ENCODE assay signal across 8 mouse cellular contexts in genomic region chr4:155668689-155669597, GRCm38 (mm10). TPM values are rescaled to one million over a fixed set of nuclear protein-coding genes. Genes with fewer than 3 reads are reported as not detected.
DNase-seq lines count a peak whose midpoint lies in the region; ATAC-seq and TF ChIP-seq lines count a peak whose summit lies in the region.

Mib2 (minus strand) TSS chr4:155669198.

- H3K36me3 ChIP-seq in ES-E14 (ENCODE audit: control insufficient read depth, insufficient read depth, low read length, poor library complexity, severe bottlenecking) = no peaks in the 10 kb centered on the region
- H3K36me3 ChIP-seq in forebrain, embryonic 15.5 days = peaks cover 6% of the 10 kb centered on the region; the same call in 1 of the 2 replicates

- WGBS in forebrain, embryonic 15.5 days = under 1% methylated on average over 73 of the region's 73 CpGs
- WGBS in lung, adult 2 months = under 1% methylated on average over 73 of the region's 73 CpGs

- 0 out of 2 replicates have a peak, but pooled peaks cover 4% of the 10 kb centered on the region for H3K9me3 ChIP-seq in ES-E14 (ENCODE audit: control insufficient read depth, insufficient read depth, low read depth, low read length)
- no peaks in the 10 kb centered on the region for H3K9me3 ChIP-seq in forebrain, embryonic 15.5 days

- intact Hi-C loops in heart, postnatal 25 days (cut with DNase I) = loop anchor here (5.0 kb wide), 1 partner anchor 42 kb away; no protein-coding TSS in a partner anchor

- peak; percentile 99 for ATAC-seq in forebrain, embryonic 15.5 days (replicated peaks)
- peak; percentile 95 for ATAC-seq in neutrophil, adult 5-6 weeks (ENCODE audit: extremely low read depth, insufficient number of reproducible peaks, low FRiP score, poor library complexity, severe bottlenecking)

- in situ Hi-C loops in ES-E14 (cut with MboI; ENCODE audit: low sequenced_read_pairs in 2 of 2, unreplicated experiment in 2 of 2) = no loop called here

- no peaks in the 10 kb centered on the region for H3K27me3 ChIP-seq in forebrain, embryonic 15.5 days

- peaks cover 7 to 9% of the 10 kb centered on the region in 2 experiments for H3K4me1 ChIP-seq in ES-E14 (ENCODE audit: control insufficient read depth in 2 of 2, insufficient read depth in 2 of 2, low read length in 2 of 2, poor library complexity in 1 of 2)
- peaks cover 13% of the 10 kb centered on the region for H3K4me1 ChIP-seq in forebrain, embryonic 15.5 days
- H3K4me1 ChIP-seq in lung, adult 2 months (ENCODE audit: control insufficient read depth, insufficient read depth, low read length) = peaks cover 6% of the 10 kb centered on the region

- H3K9ac ChIP-seq in ES-E14 (ENCODE audit: insufficient read depth, low read depth, low read length, poor library complexity, severe bottlenecking) = peak within 1 kb of the TSS; percentile 82
- H3K9ac ChIP-seq in forebrain, embryonic 15.5 days (replicated peaks) = peak within 1 kb of the TSS; percentile 78

- TF ChIP-seq CTCF in lung, adult 2 months (IDR thresholded peaks at IDR 0.05; ENCODE audit: insufficient read depth, low read length) = no peak

- peak within 1 kb of the TSS; percentile 85 to 91 for H3K4me3 ChIP-seq in ES-E14 (ENCODE audit: insufficient read depth in 1 of 2, low read depth in 1 of 2, low read length in 2 of 2, poor library complexity in 1 of 2, severe bottlenecking in 1 of 2)
- peak within 1 kb of the TSS; percentile 79 for H3K4me3 ChIP-seq in forebrain, embryonic 15.5 days
- H3K4me3 ChIP-seq in lung, adult 2 months (replicated peaks; ENCODE audit: extremely low read depth, low read depth, low read length) = peak within 1 kb of the TSS; percentile 84

- peak within 1 kb of the TSS; percentile 99 for H3K27ac ChIP-seq in ES-E14 (ENCODE audit: insufficient read depth, low read depth, low read length, poor library complexity, severe bottlenecking)
- H3K27ac ChIP-seq in forebrain, embryonic 15.5 days (replicated peaks) = peak within 1 kb of the TSS; percentile 78

- DNase-seq in ES-E14 (ENCODE audit: low read depth, low spot score) = peak; percentile 95
- peak; percentile 98 for DNase-seq in cerebellum, adult 11-12 months
- peak; percentile 94 for DNase-seq in heart, postnatal 25 days (ENCODE audit: low spot score)
- peak; percentile 97 to 99 for DNase-seq in layer of hippocampus, adult 18-20 months (ENCODE audit: low spot score in 2 of 2)
- peak; percentile 97 for DNase-seq in lung, adult 2 months
- peak; percentile 93 to 94 for DNase-seq in thymus, adult 18-20 months

- TF ChIP-seq POLR2A in lung, adult 2 months (IDR thresholded peaks at IDR 0.05; ENCODE audit: borderline replicate concordance, extremely low read depth, low read depth, low read length) = 0 out of 2 replicates have a peak, but pooled peaks have one; percentile 46

- peak within 1 kb of the TSS; percentile 82 for H3K4me2 ChIP-seq in forebrain, embryonic 15.5 days (replicated peaks)

TF ChIP-seq in ES-E14, 5 proteins besides CTCF, POLR2A, EP300 and RAD21:
- TF ChIP-seq HCFC1 (IDR thresholded peaks at IDR 0.05; ENCODE audit: borderline replicate concordance, insufficient read depth, low read length) = peak; percentile 89
- TF ChIP-seq MAFK (IDR thresholded peaks at IDR 0.05; ENCODE audit: insufficient read depth, low read depth, low read length) = no peak
- TF ChIP-seq ZNF384 (IDR thresholded peaks at IDR 0.05; ENCODE audit: low read depth, low read length) = no peak

RNA-seq across cellular contexts. Expression of gene Mib2, which starts in this region (rescaled TPM):
- total RNA-seq in ES-E14 (2012; rRNA removed) = 55.3 and 100 TPM in 2 replicates
- 51.6 and 52.1 TPM in 2 replicates for polyA plus RNA-seq in forebrain, embryonic 15.5 days (2015; fragmentation: Nextera tagmentation; extraction: Ambion mirVana)
- 10 to 100 TPM; 23.0 to 28.0 TPM for total RNA-seq in heart, postnatal 25 days (2021)
- 100 to 1,000 TPM; 106 to 112 TPM for total RNA-seq in layer of hippocampus, adult 18-20 months (2021)
- 90.1 and 92.0 TPM in 2 replicates for polyA plus RNA-seq in lung, adult 2 months (2012; rRNA removed)
- 37.0 and 38.5 TPM in 2 replicates for total RNA-seq in neutrophil, adult 5-6 weeks (2017)

Comparison
In these comparisons a context has a peak if more than half of its experiments do, and no peak if none do; other contexts are left out.
1. Peak in every context shown above with its lines: DNase-seq, ATAC-seq, H3K4me3 ChIP-seq and H3K27ac ChIP-seq.